Mouse (Mus musculus) urinary bladder, adult 18-20 months (tissue): Measurements from ENCODE around the gene Ntrk2.

Source experiments
- DNase-seq, 2 experiments: peaks; one replicate each; pipeline ENCODE4 v3.0.0; 2022; ENCODE audit warnings: low spot score in 2 of 2, mixed read lengths in 2 of 2

Gene Ntrk2

DNA sequence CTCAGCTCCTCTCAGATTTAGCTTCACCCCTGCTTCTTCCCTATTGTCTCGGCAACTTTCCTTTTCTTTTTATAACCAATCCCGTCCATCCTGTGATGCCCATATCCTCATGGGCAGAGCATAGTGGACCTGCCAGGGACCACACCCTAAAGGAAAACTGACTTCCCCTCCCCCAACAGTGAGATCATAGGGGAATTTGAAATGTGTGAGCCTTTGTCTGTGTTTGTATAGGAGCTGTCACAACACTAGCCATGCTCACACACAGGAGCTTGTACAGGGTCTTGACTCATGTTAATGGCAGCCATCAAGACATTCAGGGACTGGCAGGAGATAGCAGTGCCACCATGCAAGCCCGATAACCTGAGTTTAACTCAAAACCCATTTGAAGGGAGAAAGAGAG, 118.1 kb downstream of the Ntrk2 start:
- DNase-seq: no peak

DNA sequence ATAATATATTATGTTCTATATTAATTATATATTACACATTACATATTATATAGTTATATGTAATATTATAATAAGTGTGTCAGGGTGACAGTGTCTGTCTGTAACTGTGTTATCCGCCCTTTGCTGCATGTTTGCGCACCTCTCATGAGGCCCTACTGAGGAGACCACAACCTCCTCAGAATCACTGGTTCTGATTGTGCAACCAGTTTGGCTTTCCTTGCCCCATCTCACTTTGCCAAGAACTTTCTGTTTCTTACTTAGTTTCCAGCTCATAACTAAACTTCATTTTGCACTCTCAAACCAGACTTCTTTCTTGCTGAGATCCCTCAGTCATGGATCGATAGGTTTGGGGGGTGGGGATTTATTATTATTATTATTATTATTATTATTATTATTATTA, 120.8 kb downstream of the Ntrk2 start:
- peak in 1 of 2 experiments; percentile 29 for DNase-seq

DNA sequence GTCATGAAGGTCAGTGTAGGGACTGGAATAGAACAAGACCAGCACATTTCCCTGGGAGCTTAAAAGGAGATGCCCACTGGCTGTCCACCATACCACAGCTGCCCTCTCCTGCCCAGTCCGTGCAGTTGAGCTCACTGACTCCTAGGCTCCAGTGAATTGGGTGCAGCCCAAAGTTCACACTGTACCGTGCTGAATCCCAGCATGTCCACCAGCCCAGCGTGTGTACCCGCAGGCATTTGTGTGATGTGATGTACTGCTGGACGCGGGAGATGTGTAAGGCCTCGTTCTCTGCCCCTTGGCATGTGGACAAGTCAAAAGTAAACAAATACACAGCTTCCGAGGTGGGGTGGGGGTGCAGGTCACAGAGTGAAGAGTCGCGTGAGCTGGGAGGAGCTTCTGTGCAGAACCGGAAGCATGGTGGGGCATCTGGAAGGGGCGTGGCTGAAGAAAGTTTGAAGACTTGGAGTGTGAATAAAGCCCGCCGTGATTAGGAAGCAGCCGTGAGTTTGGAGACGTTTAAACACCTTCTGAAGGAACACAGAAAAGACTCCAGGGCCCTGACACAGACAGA, 121.4 kb downstream of the Ntrk2 start:
- peak in 1 of 2 experiments; percentile 8 for DNase-seq

DNA sequence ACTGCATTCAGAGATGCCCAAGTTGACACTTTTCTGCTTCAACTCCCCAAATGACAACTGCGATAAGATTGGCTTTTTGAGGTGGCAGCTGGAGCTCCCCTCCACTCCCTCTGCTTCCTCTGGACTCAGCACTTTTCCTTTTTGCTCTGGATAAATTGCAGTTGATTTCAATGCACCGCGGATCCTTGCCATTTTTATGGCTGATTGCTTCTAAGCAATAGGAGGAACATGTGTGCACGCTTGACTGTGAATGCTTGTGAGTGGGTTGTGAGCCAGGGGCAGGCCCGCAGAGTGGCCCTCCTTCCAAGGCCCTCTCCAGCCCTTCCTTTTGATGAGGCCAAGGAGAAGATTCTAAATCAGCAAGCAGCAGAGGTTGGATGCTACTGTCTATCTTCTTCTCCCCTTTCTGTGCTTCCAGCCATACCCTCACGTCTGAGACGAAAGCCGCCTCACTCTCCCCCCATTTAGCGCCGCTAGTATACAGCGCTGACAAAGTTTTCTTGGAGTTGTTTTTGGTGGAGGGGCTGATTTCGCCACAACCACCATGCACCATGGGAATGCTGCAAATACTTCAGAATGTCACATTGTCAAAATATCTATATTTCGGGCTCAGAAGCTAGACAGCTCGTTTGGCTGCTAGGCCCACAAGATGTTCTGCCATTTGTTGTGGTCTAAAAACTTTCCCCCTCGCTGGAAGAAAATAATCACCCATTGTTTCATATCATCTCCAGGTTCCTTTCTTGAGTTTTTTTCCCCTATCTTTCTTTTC, 122.5 kb downstream of the Ntrk2 start:
- no peak for DNase-seq

DNA sequence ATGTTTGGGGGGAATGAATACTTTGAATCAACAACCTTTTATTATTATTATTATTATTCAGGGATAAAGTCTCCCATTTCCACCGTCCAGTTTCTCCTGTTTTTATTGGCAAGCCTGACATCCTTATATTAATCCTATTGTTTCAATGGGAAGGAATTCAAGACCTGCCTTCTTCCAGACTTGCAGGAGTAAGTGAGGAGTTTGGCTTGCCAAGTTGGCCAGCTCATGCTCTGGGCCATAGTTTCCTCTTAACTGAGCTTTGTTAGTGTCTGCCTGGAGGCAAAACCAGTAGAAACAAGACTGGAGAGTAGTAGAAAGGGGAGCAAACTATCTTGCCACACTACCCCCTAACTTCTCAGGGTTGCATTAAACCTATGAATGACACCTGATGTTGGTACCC, 123.8 kb downstream of the Ntrk2 start:
- no peak for DNase-seq

DNA sequence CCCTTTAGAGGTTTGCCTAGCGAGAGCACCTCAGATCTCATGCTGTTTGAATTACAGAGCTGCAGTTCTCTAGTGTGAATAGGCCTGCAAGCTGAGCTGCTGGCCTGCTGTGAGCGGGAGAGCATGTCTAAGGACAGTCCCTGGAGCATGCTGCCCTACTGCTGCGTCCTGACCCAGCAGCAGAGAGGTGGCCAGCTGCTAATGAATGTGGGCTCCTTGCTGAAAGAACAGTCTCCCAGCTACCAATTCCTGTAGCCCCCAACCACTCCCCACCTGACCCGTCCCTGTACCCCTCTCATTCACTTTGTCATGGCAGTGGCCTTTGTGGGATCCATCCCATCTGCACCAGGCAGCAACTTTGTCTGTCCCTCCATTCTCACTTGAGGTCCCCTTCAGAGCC, 126.8 kb downstream of the Ntrk2 start:
- DNase-seq: no peak

DNA sequence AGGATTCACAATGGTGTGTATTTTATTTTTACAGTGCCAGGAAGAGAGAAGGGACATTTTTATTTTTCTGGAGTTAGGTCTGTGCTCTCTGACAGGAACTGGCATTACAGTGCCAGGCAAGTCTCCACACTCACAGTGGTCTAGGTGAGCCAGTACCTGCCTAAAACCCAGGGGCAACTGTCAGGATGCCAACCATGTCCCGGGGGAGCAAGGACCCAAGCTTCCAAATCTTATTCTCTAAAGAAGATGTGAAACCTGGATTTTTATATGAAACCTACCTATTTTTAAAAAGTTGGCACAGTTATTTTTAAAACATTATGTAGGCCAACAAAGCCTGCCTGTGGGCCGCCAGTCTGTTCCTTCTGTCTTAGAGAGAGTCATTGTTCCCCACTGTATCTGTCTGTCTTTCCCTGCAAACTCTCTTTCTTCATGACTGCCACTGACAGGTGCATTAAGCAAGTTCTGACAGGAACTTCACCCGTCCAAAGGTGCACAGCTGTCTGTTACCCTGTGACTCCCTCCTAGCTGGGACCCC, 128.3 kb downstream of the Ntrk2 start:
- no peak for DNase-seq

DNA sequence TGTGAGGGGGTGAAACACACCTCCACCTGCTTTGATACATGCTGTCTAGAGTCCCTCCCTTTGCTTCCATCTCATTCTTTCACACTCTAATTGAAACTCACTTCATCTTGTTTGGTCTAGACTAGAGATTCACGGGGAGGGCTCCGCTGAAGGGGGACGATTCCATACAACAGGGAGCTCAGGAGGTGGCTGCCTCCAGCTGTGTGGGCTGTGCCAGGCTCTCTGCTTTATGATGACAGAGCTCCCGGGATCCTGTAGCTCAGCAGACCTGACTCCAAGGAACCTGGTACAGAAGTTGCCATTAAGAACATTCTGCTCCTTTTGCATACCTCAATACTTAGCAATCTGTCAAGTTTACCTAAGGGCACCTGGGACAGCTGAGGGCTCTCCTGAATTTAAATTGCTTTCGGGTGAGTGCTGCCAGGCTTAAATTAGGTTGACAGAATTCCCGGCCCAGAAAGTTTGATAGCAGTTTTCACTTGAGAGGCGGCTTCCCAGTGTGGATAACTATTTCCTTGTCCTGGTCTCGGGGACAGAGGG, 129.7 kb downstream of the Ntrk2 start:
- no peak for DNase-seq

DNA sequence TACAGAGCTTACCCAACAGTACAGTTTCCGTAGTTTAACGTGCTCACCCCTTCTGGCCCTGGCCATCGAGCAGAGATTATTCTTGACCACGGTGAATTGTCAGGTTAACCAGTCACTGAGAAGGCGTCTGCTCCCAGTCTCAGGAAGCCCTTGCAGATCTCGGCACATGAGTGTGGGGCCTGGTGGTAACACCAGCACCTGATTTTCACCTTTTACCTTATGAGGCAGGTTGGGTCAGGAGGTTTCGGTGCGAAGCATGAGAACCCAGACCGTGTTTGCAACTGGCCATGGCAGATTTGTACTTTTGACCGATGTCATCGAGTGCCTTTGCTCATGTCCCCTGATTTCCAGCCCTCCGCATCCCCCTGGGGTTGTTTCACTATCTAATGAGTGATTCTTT, 131.5 kb downstream of the Ntrk2 start:
- DNase-seq: no peak

DNA sequence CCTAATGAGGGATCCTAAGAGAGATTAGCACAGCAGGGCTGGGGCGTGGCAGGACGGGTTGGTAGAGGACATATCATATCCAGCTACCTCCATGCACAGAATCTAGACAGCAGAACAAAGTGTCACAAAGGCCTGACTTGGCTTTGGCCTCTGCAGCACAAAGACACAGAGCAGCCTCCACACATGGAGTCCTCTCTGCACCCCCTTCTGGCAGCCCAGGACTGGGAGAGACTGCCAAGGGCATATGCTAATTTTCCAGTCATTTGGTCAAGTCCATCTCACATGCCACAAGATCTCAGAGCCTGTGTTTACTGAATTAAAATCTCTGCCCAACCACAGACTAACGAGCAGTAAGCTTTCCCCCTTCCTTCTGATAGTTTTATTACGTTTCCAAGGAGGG, 132.1 kb downstream of the Ntrk2 start:
- DNase-seq: peak in 1 of 2 experiments; percentile 19

DNA sequence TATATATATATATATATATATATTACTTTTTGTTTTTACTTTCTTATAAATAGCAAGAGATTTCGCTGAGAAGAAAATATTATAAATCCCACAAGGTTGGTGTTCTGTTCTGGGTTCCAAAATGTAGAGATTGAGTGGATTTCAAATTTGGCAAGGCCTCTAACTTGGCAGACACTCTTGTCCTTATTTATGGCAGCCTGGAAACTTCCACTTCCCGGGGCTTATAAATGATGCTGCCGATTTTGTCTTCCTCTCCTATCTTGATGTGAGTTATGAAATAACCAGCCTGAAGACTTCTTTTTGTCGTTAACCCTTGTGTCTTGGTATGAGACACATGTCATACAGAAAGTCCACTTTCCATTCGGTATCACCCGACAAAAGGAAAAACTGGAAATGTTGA, 133.8 kb downstream of the Ntrk2 start:
- DNase-seq: no peak

DNA sequence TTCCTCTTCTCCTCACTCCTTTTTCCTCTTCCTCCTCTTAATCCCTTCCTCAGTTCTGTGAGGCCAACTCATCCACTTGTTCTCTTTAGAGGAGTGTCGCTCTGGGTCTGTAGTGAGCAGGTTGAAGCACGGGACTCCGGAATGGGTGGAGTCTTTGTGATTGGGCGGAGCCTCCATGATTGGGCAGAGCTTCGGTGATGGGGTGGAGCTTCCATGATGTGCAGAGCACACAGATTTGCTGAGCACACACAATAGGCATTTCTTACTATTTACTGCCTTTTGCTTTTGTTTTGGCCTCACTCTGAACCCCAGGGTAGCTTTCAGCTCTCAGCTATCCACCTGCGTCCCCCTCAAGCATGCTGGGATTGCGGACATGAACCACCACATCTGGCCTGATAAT, 134.4 kb downstream of the Ntrk2 start:
- DNase-seq: no peak

DNA sequence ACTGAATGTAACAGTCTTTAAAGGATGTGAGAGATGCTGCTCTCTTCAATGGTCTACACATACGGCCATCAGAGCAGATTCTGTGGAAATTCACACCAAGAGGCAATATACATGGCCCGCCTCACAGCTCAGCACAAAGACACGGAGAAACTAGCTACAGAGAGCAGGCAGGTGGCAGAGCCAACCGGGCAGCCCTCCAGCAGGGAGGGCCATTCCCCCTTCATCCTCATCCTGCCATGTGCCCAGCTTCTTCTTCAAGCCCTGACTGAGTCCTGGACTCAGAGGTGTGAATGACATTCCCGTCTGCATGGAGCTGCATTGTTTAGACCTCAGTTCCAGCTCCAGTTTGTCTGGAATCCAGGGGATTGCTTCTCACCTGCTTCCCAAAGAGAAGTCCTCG, 139.4 kb downstream of the Ntrk2 start:
- no peak for DNase-seq

DNA sequence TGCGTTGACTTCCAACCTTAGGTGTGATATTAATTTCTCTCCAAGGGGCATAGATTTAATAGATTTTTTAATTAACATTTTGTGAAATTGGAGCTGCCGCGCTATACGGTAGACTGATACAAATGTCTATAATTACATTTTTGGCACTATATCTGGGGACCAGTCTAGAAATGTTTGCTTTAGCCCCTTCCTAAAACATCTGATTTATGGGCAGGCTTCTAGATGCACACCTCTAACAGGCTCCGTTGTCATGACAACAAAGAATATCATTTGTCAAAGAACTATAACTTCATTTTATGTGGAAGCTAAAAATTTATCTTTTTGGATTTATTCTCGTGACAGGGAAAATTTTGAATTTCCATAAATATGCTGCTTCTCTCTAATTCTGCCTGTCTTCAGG, 140.2 kb downstream of the Ntrk2 start:
- no peak for DNase-seq

DNA sequence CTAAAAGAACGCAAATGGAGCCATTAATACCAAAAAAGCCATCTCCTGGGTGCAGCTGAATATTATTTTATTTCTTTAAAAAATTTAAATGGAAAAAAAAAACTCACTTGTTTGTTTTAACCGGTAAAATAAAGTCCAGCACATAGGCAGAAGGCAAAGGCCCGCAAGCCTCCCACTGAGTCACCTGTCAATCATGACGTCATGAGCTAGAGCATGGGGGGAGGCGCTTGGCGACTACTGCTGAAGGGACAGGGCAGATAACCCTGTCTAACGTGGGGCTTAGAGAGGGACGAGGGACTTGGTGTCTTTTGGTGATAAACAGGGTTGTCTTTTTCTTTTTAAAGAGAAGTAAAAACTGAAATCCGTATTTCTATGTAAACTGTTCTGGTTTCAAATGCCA, 140.7 kb downstream of the Ntrk2 start:
- DNase-seq: no peak

DNA sequence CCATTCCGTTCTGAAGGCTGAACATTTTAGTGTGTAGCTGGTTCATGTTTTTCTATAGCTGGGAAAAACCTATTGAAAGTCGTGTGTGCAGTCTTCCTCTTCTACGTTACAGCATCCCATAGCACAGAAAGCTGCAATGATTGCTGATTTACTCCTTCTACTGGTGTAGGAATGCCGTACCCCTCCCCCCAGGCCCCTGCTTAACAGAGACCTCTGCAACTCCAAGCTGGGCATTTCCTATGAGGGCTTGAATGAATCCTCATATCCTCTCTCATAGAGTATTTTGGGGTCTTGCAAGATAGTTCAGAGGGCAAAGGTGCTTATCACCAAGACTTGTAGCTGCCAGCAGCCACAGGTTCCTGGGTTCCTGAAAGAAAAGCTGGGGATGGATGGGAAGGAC, 148.0 kb downstream of the Ntrk2 start:
- no peak for DNase-seq

DNA sequence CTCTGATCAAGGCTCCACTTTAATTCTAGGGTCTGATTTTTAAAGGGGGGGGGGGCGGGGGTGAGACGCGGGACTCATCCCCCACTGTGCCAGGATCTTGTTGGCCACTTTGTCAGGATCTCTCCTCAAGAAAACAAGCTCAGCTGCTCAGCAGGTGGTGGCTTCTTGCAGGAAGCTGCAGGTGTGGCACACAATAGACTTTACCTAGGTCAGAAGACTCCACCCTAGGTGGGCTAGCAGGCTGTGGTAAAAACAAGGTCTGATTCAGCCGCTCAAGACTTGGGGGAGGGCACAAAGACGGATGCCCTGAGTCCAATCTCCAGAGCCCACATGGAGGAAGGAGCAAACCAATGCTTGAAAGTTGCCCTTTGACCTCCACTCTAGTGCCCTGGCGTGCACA, 148.4 kb downstream of the Ntrk2 start:
- DNase-seq: no peak

DNA sequence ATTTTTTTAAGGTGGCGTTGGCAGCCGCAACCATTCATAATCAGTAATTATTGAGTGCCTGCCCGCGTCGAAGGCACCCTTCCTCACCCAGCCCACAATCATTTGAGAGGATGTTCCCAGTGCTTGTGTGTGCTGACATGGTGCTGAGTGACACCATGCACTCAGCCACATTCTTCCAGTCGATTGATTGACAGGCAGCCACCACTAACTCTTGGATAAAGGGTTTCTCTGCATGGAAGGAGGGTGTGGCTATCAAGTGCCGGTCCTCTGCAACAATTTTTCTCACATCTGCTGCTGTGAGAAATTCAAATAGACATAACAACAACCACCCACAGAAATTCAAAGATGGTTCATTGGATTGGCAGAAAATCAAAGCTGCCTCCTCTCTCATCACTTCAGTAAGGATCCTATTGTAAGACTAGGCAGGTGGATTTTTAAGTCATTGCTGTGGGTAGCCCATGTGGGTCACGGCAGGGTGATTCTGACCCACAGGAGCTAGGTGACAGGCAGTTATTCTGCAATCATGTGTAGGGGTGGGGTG, 148.9 kb downstream of the Ntrk2 start:
- DNase-seq: no peak

DNA sequence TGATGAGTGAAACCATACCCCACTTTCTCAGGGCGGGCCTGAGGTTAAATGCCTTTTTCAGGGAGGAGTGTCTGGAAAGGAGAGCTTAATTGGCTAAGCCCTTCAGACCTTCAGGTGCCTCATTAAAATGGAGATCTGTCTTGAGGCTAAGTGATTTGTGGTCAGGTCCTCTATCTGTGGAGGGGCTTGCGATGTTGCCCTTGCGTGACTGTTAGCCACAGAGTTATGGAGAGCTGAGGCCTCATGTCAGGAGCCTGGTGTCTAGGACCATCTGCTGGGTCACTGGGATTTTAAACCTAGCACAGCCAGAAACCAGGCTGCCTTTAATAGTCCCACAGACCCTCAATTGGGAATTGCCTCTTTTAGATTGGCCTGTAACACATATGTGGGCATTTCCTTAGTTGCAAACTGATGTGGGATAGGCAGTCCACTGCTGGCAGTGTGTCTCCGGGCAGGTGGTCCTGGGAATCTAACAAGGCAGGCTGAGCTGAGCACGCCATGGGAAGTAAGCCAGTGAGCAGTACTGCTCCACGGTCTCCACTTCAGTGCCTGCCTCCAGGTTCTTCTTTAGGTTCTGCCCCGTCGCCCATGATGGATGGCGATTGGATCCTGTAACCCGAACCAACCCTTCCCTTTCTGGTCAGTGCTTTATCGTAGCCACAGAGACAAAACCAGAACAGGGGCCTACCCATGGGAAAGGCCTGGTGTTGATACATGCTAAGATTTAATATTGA, 152.0 kb downstream of the Ntrk2 start:
- no peak for DNase-seq

DNA sequence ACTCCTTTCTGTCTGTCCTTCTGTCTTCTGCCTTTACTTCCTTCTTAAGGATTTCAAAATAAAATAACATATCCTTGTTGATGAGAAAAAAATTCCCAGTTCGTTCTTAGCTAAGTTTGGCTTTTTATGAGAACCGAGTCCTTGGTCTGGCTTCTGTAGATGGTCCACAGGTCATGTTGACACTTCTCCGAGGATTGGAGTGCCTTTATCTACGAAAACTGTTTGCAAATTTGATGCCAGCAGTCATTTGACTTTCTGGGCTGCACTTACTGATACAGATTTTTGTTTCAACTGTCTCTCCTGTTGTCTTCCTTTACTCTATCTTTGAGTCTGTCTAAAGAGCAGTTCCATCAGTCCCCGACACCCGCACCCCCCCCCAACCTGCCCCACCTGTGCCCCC, 154.0 kb downstream of the Ntrk2 start:
- DNase-seq: no peak

DNA sequence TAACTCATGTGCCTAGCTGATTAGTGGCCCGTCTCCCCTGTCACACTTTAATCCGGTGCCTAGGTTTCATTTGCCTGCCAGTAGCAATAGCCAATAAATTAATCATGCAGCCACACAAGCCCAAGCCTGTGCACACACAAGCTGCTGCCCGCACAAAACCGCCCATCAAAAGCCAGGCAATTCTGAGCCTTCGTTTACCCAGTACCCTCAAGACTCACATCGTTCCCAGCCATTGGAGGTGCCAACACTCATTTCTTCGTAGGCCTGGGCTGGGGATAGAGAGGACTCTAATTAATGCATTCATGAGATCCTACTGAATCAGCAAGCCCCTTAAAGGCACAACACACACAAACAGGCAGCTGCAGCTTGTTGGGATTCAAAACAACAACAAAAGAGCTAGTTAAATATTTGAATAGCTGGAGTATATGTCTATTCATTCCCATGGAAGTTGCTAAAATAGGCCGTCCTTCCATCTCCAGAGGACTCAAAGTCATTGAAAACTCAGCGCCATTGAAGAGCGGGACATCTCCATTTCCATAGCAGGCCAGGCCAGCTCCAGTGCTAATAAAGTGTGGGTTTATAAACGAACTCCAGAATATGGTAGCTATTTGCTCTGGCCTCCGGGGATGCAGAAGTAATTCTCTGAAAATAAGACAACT, 158.5 kb downstream of the Ntrk2 start:
- DNase-seq: peak; percentile 49 to 61

DNA sequence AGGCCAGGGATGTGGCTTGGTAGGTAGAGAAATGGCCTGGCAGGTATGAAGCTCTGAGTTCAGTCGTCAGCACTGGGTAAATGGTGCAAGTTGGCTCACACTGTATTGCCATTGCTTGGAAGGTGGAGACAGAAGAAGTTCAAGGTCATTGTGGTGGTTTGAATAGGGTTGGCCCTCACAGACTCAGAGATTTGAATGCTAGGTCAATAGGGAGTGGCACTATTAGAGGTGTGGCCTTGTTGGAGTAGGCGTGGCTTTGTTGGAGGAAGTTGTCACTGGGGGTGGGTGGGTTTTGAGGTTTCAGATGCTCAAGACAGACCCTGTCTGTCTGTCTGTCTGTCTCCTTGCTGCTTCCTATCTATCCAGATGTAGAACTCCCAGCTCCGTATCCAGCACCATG, 159.5 kb downstream of the Ntrk2 start:
- DNase-seq: no peak
